Mouse (Mus musculus) cerebellum, adult 2 months (tissue): Measurements from ENCODE around the gene Gm5134. TPM values are rescaled to one million over a fixed set of nuclear protein-coding genes. Genes with fewer than 3 reads are reported as not detected.

Experiments
- DNase-seq, 2 experiments: peaks; one replicate each; pipeline ENCODE4 v3.0.0; 2021
- H3K27ac ChIP-seq: fragments of 200-500 bp; 2 replicates; pipeline ENCODE4 v1.5.1; 2012; ENCODE audit warnings: low read length, control low read depth, inconsistent platforms; ENCODE audit not compliant: insufficient read depth
- H3K27me3 ChIP-seq: fragments of 200-500 bp; 2 replicates; pipeline ENCODE4 v1.6.1; 2012; ENCODE audit warnings: inconsistent platforms, mild to moderate bottlenecking, low read length, moderate library complexity; ENCODE audit not compliant: control insufficient read depth, insufficient read depth
- H3K4me1 ChIP-seq: fragments of 200-500 bp; 2 replicates; pipeline ENCODE4 v1.6.1; 2011; ENCODE audit warnings: low read length; ENCODE audit not compliant: control insufficient read depth, insufficient read depth
- H3K4me3 ChIP-seq: fragments of 200-500 bp; replicated peaks from 2 replicates; pipeline ENCODE3; 2011; ENCODE audit warnings: mild to moderate bottlenecking, low read depth, low read length, control low read depth; ENCODE audit not compliant: insufficient read depth
- CTCF ChIP-seq: fragments of 200-500 bp; IDR thresholded peaks from 2 replicates; pipeline ENCODE4 v1.5.1; 2011; ENCODE audit warnings: low read depth, mild to moderate bottlenecking, control low read depth, low read length, moderate library complexity, borderline replicate concordance; ENCODE audit not compliant: insufficient read depth
- POLR2A ChIP-seq: fragments of 200-500 bp; IDR thresholded peaks from 2 replicates; pipeline ENCODE4 v1.6.1; 2011; ENCODE audit warnings: low read length, control low read depth, borderline replicate concordance; ENCODE audit not compliant: insufficient read depth
- WGBS: fragments of 180-500 bp; shearing (Covaris S2); methylation state at CpG from one replicate; pipeline ENCODE4 v1.1.7; 2018; 5-methylcytosine and 5-hydroxymethylcytosine counted together
- polyA plus RNA-seq: library from polyadenylated mRNA; depleted of rRNA; stranded (reverse); fragments of >200 nt; gene quantifications from 2 replicates; pipeline ENCODE4 v1.2.3, GENCODE M21; 2012

The Gm5134 gene
- polyA plus RNA-seq, 1 experiment, result 0.08 TPM

- Histone ChIP-seq H3K4me1 (peaks cover 7% of the 10 kb centered on the region; the same call in 1 of the 2 replicates), H3K4me3 (peak overlapping the region; percentile 93), H3K27ac (peak overlapping the region; percentile 93), H3K27me3 (no peaks in the 10 kb centered on the region)
- DNase-seq, result no peak
- 4% methylated on average over 22 of the region's 22 CpGs for WGBS
- TF ChIP-seq CTCF, result no peak
- TF ChIP-seq POLR2A, result no peak
These were observed 32.4 kb upstream of the Gm5134 start for GRCm38 (mm10) chr10:75921726-75922560.

GRCm38 (mm10) chr10:75924324-75924723, 30.0 kb upstream of the Gm5134 start:
- no peak for TF ChIP-seq POLR2A
- TF ChIP-seq CTCF, result no peak
- Histone ChIP-seq H3K27me3 (no peaks in the 10 kb centered on the region), H3K27ac (no peak overlapping the region), H3K4me1 (peaks cover 4% of the 10 kb centered on the region; the same call in 1 of the 2 replicates), H3K4me3 (no peak overlapping the region)
- 67% methylated on average over 2 of the region's 2 CpGs for WGBS
- no peak for DNase-seq

- DNase-seq, result no peak
- Histone ChIP-seq H3K27me3 (no peaks in the 10 kb centered on the region), H3K27ac (no peak overlapping the region), H3K4me1 (peaks cover 4% of the 10 kb centered on the region; the same call in 1 of the 2 replicates), H3K4me3 (no peak overlapping the region)
- no peak for TF ChIP-seq POLR2A
- no peak for TF ChIP-seq CTCF
- WGBS, result 72% methylated on average over 13 of the region's 13 CpGs
These were observed 27.9 kb upstream of the Gm5134 start for GRCm38 (mm10) chr10:75926396-75926795.

- 23% methylated on average over 6 of the region's 6 CpGs for WGBS
- Histone ChIP-seq H3K27ac (no peak overlapping the region), H3K27me3 (no peaks in the 10 kb centered on the region), H3K4me1 (no peaks in the 10 kb centered on the region), H3K4me3 (no peak overlapping the region)
- no peak for TF ChIP-seq CTCF
- no peak for TF ChIP-seq POLR2A
- no peak for DNase-seq
These were observed 24.0 kb upstream of the Gm5134 start for GRCm38 (mm10) chr10:75930304-75930703.

GRCm38 (mm10) chr10:75931311-75931710, 23.0 kb upstream of the Gm5134 start:
- H3K4me3 ChIP-seq, result no peak overlapping the region
- 42% methylated on average over 7 of the region's 7 CpGs for WGBS
- no peaks in the 10 kb centered on the region for H3K4me1 ChIP-seq
- no peak for TF ChIP-seq CTCF
- TF ChIP-seq POLR2A, result no peak
- no peaks in the 10 kb centered on the region for H3K27me3 ChIP-seq
- H3K27ac ChIP-seq, result no peak overlapping the region
- no peak for DNase-seq

GRCm38 (mm10) chr10:75932081-75932678, 22.1 kb upstream of the Gm5134 start:
- Histone ChIP-seq H3K4me1 (peaks cover 4% of the 10 kb centered on the region), H3K4me3 (peak overlapping the region; percentile 50), H3K27ac (no peak overlapping the region), H3K27me3 (no peaks in the 10 kb centered on the region)
- 2% methylated on average over 44 of the region's 44 CpGs for WGBS
- TF ChIP-seq POLR2A, result no peak
- no peak for TF ChIP-seq CTCF
- DNase-seq, result peak; percentile 28 to 53

GRCm38 (mm10) chr10:75932891-75933290, 21.4 kb upstream of the Gm5134 start, which contains the start of gene Chchd10:
Gene Chchd10, plus strand, starts transcription at chr10:75933130.
- Histone ChIP-seq H3K27me3 (no peaks in the 10 kb centered on the region), H3K27ac (no peak within 1 kb of the TSS), H3K4me1 (peaks cover 7% of the 10 kb centered on the region), H3K4me3 (peak within 1 kb of the TSS; percentile 50)
- no peak for DNase-seq
- WGBS, result 61% methylated on average over 6 of the region's 6 CpGs
- TF ChIP-seq POLR2A, result no peak
- no peak for TF ChIP-seq CTCF
